In the genomic region with DNA sequence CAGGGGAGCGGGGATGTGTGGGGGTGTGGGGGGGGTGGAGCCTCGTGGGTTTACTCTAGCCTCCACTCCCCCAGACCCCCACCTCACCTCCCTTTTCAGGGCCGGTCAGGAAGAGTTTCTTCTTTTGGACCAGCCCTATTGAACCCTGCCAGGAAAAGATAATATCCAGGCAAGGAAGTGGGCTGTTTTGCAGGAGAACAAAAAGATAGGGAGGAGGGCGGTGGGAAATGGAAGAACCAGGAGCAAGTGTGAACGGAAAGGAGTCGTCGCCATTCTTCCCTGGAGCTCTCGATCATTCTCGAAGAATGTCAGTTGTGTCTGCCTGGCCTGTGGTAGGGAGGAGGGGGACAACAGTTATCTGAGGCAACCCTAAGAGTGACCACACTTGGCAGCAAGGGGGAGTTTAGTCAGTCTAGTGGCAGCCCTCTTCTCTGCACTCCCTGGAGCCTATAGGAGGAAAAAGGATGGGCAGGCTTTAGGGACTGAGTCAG, we compare ENCODE assay signal across 8 mouse cellular contexts. TPM values are rescaled to one million over a fixed set of nuclear protein-coding genes. Genes with fewer than 3 reads are reported as not detected.
A peak's percentile ranks its signal among the peaks of the same experiment; 100 is the strongest.
DNase-seq lines count a peak whose midpoint lies in the region; ATAC-seq and TF ChIP-seq lines count a peak whose summit lies in the region.

No protein-coding gene starts in this region.

- TF ChIP-seq POLR2A in small intestine, adult 2 months (IDR thresholded peaks at IDR 0.05; ENCODE audit: low read depth, low read length), result no peak

- no peaks in the 10 kb centered on the region for H3K27me3 ChIP-seq in C2C12 (ENCODE audit: control insufficient read depth, insufficient read depth, insufficient read length)
- no peaks in the 10 kb centered on the region for H3K27me3 ChIP-seq in embryonic facial prominence, embryonic 14.5 days (replicated peaks; ENCODE audit: control insufficient read depth, insufficient read depth, low read length)
- no peaks in the 10 kb centered on the region for H3K27me3 ChIP-seq in hindbrain, embryonic 13.5 days
- peaks cover 44% of the 10 kb centered on the region for H3K27me3 ChIP-seq in liver, embryonic 13.5 days
- no peaks in the 10 kb centered on the region for H3K27me3 ChIP-seq in small intestine, adult 2 months (ENCODE audit: control insufficient read depth, insufficient read depth, low read length)

- peak overlapping the region; percentile 89 for H3K4me3 ChIP-seq in C2C12 (ENCODE audit: insufficient read depth, poor library complexity, severe bottlenecking)
- peak overlapping the region; percentile 80 for H3K4me3 ChIP-seq in embryonic facial prominence, embryonic 14.5 days (ENCODE audit: low read depth, low read length)
- peak overlapping the region; percentile 90 for H3K4me3 ChIP-seq in hindbrain, embryonic 13.5 days
- no peak overlapping the region for H3K4me3 ChIP-seq in liver, embryonic 13.5 days (replicated peaks)
- no peak overlapping the region for H3K4me3 ChIP-seq in small intestine, adult 2 months (ENCODE audit: low read depth, low read length)

- H3K79me3 ChIP-seq in C2C12 (ENCODE audit: low read depth), result peaks cover 74% of the 10 kb centered on the region

- H3K36me3 ChIP-seq in C2C12 (ENCODE audit: control insufficient read depth, insufficient read depth), result peaks cover 79% of the 10 kb centered on the region
- H3K36me3 ChIP-seq in embryonic facial prominence, embryonic 14.5 days (ENCODE audit: control insufficient read depth, insufficient read depth, low read length), result peaks cover 67% of the 10 kb centered on the region
- H3K36me3 ChIP-seq in hindbrain, embryonic 13.5 days, result peaks cover 69% of the 10 kb centered on the region
- H3K36me3 ChIP-seq in liver, embryonic 13.5 days, result peaks cover 36% of the 10 kb centered on the region
- H3K36me3 ChIP-seq in small intestine, adult 2 months (ENCODE audit: control insufficient read depth, insufficient read depth, low read length), result peaks cover 43% of the 10 kb centered on the region

- no peak overlapping the region for H3ac ChIP-seq in C2C12 (ENCODE audit: control insufficient read depth, insufficient read length, low read depth)

- H3K27ac ChIP-seq in embryonic facial prominence, embryonic 14.5 days (replicated peaks; ENCODE audit: low read depth, low read length), result peak overlapping the region; percentile 62
- H3K27ac ChIP-seq in hindbrain, embryonic 13.5 days, result peak overlapping the region; percentile 84
- H3K27ac ChIP-seq in liver, embryonic 13.5 days, result peak overlapping the region; percentile 58; the same call in 1 of the 2 replicates
- H3K27ac ChIP-seq in small intestine, adult 2 months (ENCODE audit: insufficient read depth, low read depth, low read length), result 0 out of 2 replicates have a peak overlapping the region, but pooled peaks have one; percentile 5

- H3K9ac ChIP-seq in embryonic facial prominence, embryonic 14.5 days (ENCODE audit: low read depth, low read length), result peak overlapping the region; percentile 95
- H3K9ac ChIP-seq in hindbrain, embryonic 13.5 days, result peak overlapping the region; percentile 100
- no peak overlapping the region for H3K9ac ChIP-seq in liver, embryonic 13.5 days

- ATAC-seq in embryonic facial prominence, embryonic 14.5 days (ENCODE audit: low read depth), result no peak
- no peak for ATAC-seq in hindbrain, embryonic 13.5 days (ENCODE audit: low FRiP score)
- ATAC-seq in liver, embryonic 13.5 days (ENCODE audit: low read depth), result no peak

- H3K4me1 ChIP-seq in embryonic facial prominence, embryonic 14.5 days (ENCODE audit: control insufficient read depth, insufficient read depth, low read length), result peaks cover 69% of the 10 kb centered on the region
- peaks cover 79% of the 10 kb centered on the region for H3K4me1 ChIP-seq in hindbrain, embryonic 13.5 days (replicated peaks)
- peaks cover 44% of the 10 kb centered on the region for H3K4me1 ChIP-seq in liver, embryonic 13.5 days (replicated peaks)
- H3K4me1 ChIP-seq in small intestine, adult 2 months (ENCODE audit: control insufficient read depth, insufficient read depth, insufficient read length, low read length), result peaks cover 21% of the 10 kb centered on the region

- 26% methylated on average over 9 of the region's 9 CpGs for WGBS in embryonic facial prominence, embryonic 14.5 days
- WGBS in hindbrain, embryonic 13.5 days, result 21% methylated on average over 9 of the region's 9 CpGs
- 32% methylated on average over 9 of the region's 9 CpGs for WGBS in liver, embryonic 13.5 days (ENCODE audit: insufficient replicate concordance)
- WGBS in small intestine, adult 2 months, result 75% methylated on average over 9 of the region's 9 CpGs

- peaks cover 90% of the 10 kb centered on the region for H3K79me2 ChIP-seq in C2C12 (ENCODE audit: control insufficient read depth, insufficient read depth)

- no peaks in the 10 kb centered on the region for H3K9me3 ChIP-seq in embryonic facial prominence, embryonic 14.5 days (ENCODE audit: control insufficient read depth, low read length)
- H3K9me3 ChIP-seq in hindbrain, embryonic 13.5 days, result no peaks in the 10 kb centered on the region
- no peaks in the 10 kb centered on the region for H3K9me3 ChIP-seq in liver, embryonic 13.5 days (replicated peaks)

- peak overlapping the region; percentile 92 for H3K4me2 ChIP-seq in embryonic facial prominence, embryonic 14.5 days (ENCODE audit: low read depth, low read length)
- peak overlapping the region; percentile 95 for H3K4me2 ChIP-seq in hindbrain, embryonic 13.5 days
- peak overlapping the region; percentile 67; the same call in 1 of the 2 replicates for H3K4me2 ChIP-seq in liver, embryonic 13.5 days

- DNase-seq in embryonic facial prominence, embryonic 14.5 days (ENCODE audit: low spot score), result no peak
- DNase-seq in liver, embryonic 13.5 days, result no peak
- DNase-seq in left cerebral cortex, adult 18-20 months (ENCODE audit: low spot score in 2 of 2), result no peak
- no peak for DNase-seq in gastrocnemius, adult 8-10 months (ENCODE audit: low spot score in 2 of 2)
- DNase-seq in layer of hippocampus, adult 11-12 months (ENCODE audit: low spot score), result no peak

- no peak for TF ChIP-seq CTCF in C2C12 (IDR thresholded peaks at IDR 0.05; ENCODE audit: control insufficient read depth, insufficient read depth, insufficient read length)
- no peak for TF ChIP-seq CTCF in small intestine, adult 2 months (IDR thresholded peaks at IDR 0.05; ENCODE audit: extremely low read depth, insufficient read length, insufficient replicate concordance, low read depth, low read length)

TF ChIP-seq in C2C12, 6 proteins besides CTCF, POLR2A, EP300 and RAD21:
- TF ChIP-seq FOSL1 (IDR thresholded peaks at IDR 0.05; ENCODE audit: insufficient read depth, low read length, poor library complexity, severe bottlenecking), result no peak
- no peak for TF ChIP-seq CEBPB (IDR thresholded peaks at IDR 0.05; ENCODE audit: low read depth)
- TF ChIP-seq USF1 (IDR thresholded peaks at IDR 0.05; ENCODE audit: low read depth), result no peak
- no peak for TF ChIP-seq MAX (IDR thresholded peaks at IDR 0.05)

RNA-seq across cellular contexts. Expression of gene Amotl2, which starts 5.6 kb away (rescaled TPM):
- polyA plus RNA-seq in C2C12 (2012; fragmentation: generic; extraction: Trizol), result 61.0 TPM
- polyA plus RNA-seq in embryonic facial prominence, embryonic 14.5 days (2014; fragmentation: Nextera tagmentation; extraction: Ambion mirVana), result 44.5 and 48.1 TPM in 2 replicates
- 64.7 and 67.3 TPM in 2 replicates for polyA plus RNA-seq in hindbrain, embryonic 13.5 days (2015; fragmentation: Nextera tagmentation; extraction: Ambion mirVana)
- 4.2 and 4.5 TPM in 2 replicates for polyA plus RNA-seq in liver, embryonic 13.5 days (2015; fragmentation: Nextera tagmentation; extraction: Ambion mirVana)
- 8.7 and 12.3 TPM in 2 replicates for polyA plus RNA-seq in small intestine, adult 2 months (2012; rRNA removed)
- 10 to 100 TPM; 19.5 to 20.5 TPM for total RNA-seq in left cerebral cortex, adult 18-20 months (2021)
- total RNA-seq in gastrocnemius, adult 8-10 months (2022), result 10 to 100 TPM; 12.7 to 17.4 (median 15.0) TPM

Comparison
In these comparisons a context has a peak if more than half of its experiments do, and no peak if none do; other contexts are left out.
1. H3K4me3 ChIP-seq: peak in C2C12 (single experiment), embryonic facial prominence, embryonic 14.5 days (single experiment) and hindbrain, embryonic 13.5 days (single experiment); none in liver, embryonic 13.5 days (single experiment) and small intestine, adult 2 months (single experiment).
2. H3K27ac ChIP-seq: peak in every context shown above with its lines; median percentile 84 in hindbrain, embryonic 13.5 days; 62 in embryonic facial prominence, embryonic 14.5 days; 58 in liver, embryonic 13.5 days; 5 in small intestine, adult 2 months.
3. Peak in every context shown above with its lines, with median percentiles within 50 percentile points of each other: H3K4me2 ChIP-seq.